Mouse (Mus musculus) subcutaneous adipose tissue, adult 2 months (tissue): Measurements from ENCODE around the gene Zfp787. TPM values are rescaled to one million over a fixed set of nuclear protein-coding genes. Genes with fewer than 3 reads are reported as not detected.

ENCODE experiments used
- polyA plus RNA-seq: library from polyadenylated mRNA; depleted of rRNA; stranded (reverse); fragments of >200 nt; gene quantifications from 2 replicates; pipeline ENCODE4 v1.2.3, GENCODE M21; 2012; ENCODE audit warnings: low replicate concordance; rRNA removed

Gene Zfp787
- polyA plus RNA-seq: 36.6 and 43.9 TPM in 2 replicates

DNA sequence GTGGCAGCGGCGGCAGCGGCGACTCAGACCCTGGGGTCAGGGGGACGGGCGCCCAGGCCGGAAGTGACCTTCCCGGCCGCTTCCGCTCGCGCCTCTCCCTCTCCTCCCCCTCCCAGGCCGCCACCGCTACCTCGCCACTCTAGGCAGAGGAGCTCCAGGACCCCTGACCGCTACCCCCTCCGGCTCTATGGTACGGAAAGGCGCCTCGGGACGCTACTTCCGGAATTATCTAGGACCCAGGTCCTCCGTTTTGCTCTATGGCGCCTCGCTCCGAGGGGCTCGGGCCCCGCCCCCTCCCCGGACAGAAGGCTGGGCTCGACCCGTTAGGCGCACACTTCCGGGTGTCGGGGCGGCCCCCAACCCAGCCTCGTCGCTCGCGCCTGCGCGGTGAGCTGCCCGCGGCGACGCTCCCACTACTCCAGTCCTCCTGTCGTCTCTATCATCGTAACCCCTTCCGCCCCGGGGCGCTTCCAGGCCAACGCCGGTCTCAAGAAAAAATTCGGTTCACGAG is at the start of gene Zfp787:
Gene Zfp787, minus strand, starts transcription at position 97 of the 511 bp plus-strand sequence.

DNA sequence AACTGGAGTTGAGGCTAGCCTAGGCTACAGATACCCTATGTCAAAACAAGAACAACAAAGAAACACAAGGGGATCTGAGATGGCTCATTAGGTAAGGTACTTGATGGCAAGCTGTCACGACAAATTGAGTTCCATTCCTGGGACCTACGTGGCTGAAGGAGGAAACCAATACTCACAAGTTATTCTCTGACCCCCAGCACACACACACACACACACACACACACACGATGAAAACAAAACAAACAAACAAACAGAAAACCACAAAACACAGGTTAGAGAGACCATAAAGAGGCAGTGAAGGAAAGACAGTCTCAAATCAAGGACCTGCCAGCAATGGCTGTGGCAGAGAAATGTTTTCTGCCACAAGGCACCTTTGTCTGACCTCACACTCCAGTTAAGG is 41.0 kb upstream of the Zfp787 start, which contains the start of gene Galp:
Gene Galp, plus strand, starts transcription at position 301 of the 400 bp plus-strand sequence.

GRCm38 (mm10) chr7:6172006-6172649 is 16.3 kb upstream of the Zfp787 start, which contains the start of gene Zfp444:
Gene Zfp444 (plus strand): TSS chr7:6172226.

Other genes starting within 250 kb of the Zfp787 start
- not detected in 2 replicates for gene Vmn1r65, start 145.0 kb downstream of the Zfp787 start, polyA plus RNA-seq
- gene Nlrp4c, start 110.8 kb downstream of the Zfp787 start, polyA plus RNA-seq: 0.03 TPM in 1 of 2 replicates, not detected in the other
- 13.4 and 35.9 TPM in 2 replicates for gene Zfp444, start 16.2 kb upstream of the Zfp787 start, polyA plus RNA-seq
- not detected in 2 replicates for gene Galp, start 41.1 kb upstream of the Zfp787 start, polyA plus RNA-seq
- not detected in 2 replicates for gene Zscan5b, start 66.3 kb upstream of the Zfp787 start, polyA plus RNA-seq
- 0.46 and 1.5 TPM in 2 replicates for gene Epp13, start 96.7 kb upstream of the Zfp787 start, polyA plus RNA-seq
- 1.6 and 1.8 TPM in 2 replicates for gene Zfp667, start 130.6 kb upstream of the Zfp787 start, polyA plus RNA-seq
- gene Zfp583, start 175.3 kb upstream of the Zfp787 start, polyA plus RNA-seq: 1.0 and 1.2 TPM in 2 replicates
- 0.09 and 0.27 TPM in 2 replicates for gene Gm3854, start 187.8 kb upstream of the Zfp787 start, polyA plus RNA-seq
- gene Zfp78, start 207.3 kb upstream of the Zfp787 start, polyA plus RNA-seq: 0.73 and 1.0 TPM in 2 replicates
- gene Zfp28, start 227.3 kb upstream of the Zfp787 start, polyA plus RNA-seq: 4.2 and 5.3 TPM in 2 replicates
- gene Smim17, start 242.7 kb upstream of the Zfp787 start, polyA plus RNA-seq: not detected in 2 replicates